Mouse (Mus musculus) midbrain, embryonic 15.5 days (tissue): ENCODE data around the gene Fgfr2. TPM values are rescaled to one million over a fixed set of nuclear protein-coding genes. Genes with fewer than 3 reads are reported as not detected.

Experiments
- ATAC-seq: fragments of 200-750 bp; cut with Nextera tagmentation; replicated peaks from 2 replicates; pipeline ENCODE4 v1.8.0; 2017; ENCODE audit warnings: moderate TSS enrichment
- H3K27ac ChIP-seq: fragments of 300-500 bp; sonication (generic); 2 replicates; pipeline ENCODE4 v1.5.1; 2015; ENCODE audit warnings: mild to moderate bottlenecking, inconsistent platforms
- H3K27me3 ChIP-seq: fragments of 300-500 bp; sonication (generic); replicated peaks from 2 replicates; pipeline ENCODE4 v1.6.1; 2015; ENCODE audit warnings: inconsistent platforms
- H3K36me3 ChIP-seq: fragments of 300-500 bp; sonication (generic); replicated peaks from 2 replicates; pipeline ENCODE4 v1.6.1; 2015; ENCODE audit warnings: inconsistent platforms
- H3K4me1 ChIP-seq: fragments of 300-500 bp; sonication (generic); 2 replicates; pipeline ENCODE4 v1.6.1; 2015; ENCODE audit warnings: inconsistent platforms
- H3K4me2 ChIP-seq: fragments of 300-500 bp; sonication (generic); 2 replicates; pipeline ENCODE4 v1.6.1; 2015; ENCODE audit warnings: inconsistent platforms, mild to moderate bottlenecking, moderate library complexity
- H3K4me3 ChIP-seq: fragments of 300-500 bp; sonication (generic); 2 replicates; pipeline ENCODE4 v1.5.1; 2015; ENCODE audit warnings: mild to moderate bottlenecking, inconsistent platforms
- H3K9ac ChIP-seq: fragments of 300-500 bp; sonication (generic); 2 replicates; pipeline ENCODE4 v1.6.1; 2015; ENCODE audit warnings: mild to moderate bottlenecking, inconsistent platforms
- H3K9me3 ChIP-seq: fragments of 300-500 bp; sonication (generic); 2 replicates; pipeline ENCODE4 v1.6.1; 2016; ENCODE audit warnings: inconsistent platforms
- WGBS: fragments of 180-500 bp; shearing (Covaris S2); methylation state at CpG from one replicate; pipeline ENCODE4 v1.1.7; 2015; ENCODE audit warnings: mixed read lengths; 5-methylcytosine and 5-hydroxymethylcytosine counted together
- polyA plus RNA-seq: library from polyadenylated mRNA; unstranded; fragments of >200 nt; fragmentation: Nextera tagmentation; extraction: Ambion mirVana; gene quantifications from 2 replicates; pipeline ENCODE4 v1.2.1, GENCODE M21; 2015

Gene Fgfr2
- polyA plus RNA-seq, 1 experiment from 2014 or later: 23.3 TPM

- Histone ChIP-seq H3K4me2 (no peak overlapping the region), H3K4me1 (peaks cover 5% of the 10 kb centered on the region; the same call in 1 of the 2 replicates), H3K36me3 (no peaks in the 10 kb centered on the region), H3K27me3 (no peaks in the 10 kb centered on the region), H3K27ac (no peak overlapping the region), H3K9me3 (no peaks in the 10 kb centered on the region), H3K9ac (no peak overlapping the region), H3K4me3 (no peak overlapping the region)
- 3% methylated on average over 2 of the region's 2 CpGs for WGBS
- ATAC-seq: no peak
These were observed 1223.8 kb downstream of the Fgfr2 start for GRCm38 (mm10) chr7:131899356-131899755.

- WGBS: 18% methylated on average over 4 of the region's 4 CpGs
- H3K4me2 ChIP-seq: no peak overlapping the region
- ATAC-seq: no peak
- no peak overlapping the region for H3K4me3 ChIP-seq
- no peak overlapping the region for H3K27ac ChIP-seq
- H3K9ac ChIP-seq: no peak overlapping the region
- no peaks in the 10 kb centered on the region for H3K36me3 ChIP-seq
- no peaks in the 10 kb centered on the region for H3K27me3 ChIP-seq
- H3K4me1 ChIP-seq: peaks cover 5% of the 10 kb centered on the region; the same call in 1 of the 2 replicates
- no peaks in the 10 kb centered on the region for H3K9me3 ChIP-seq
These were observed 1225.9 kb downstream of the Fgfr2 start for GRCm38 (mm10) chr7:131897282-131897681.

- Histone ChIP-seq H3K9me3 (no peaks in the 10 kb centered on the region), H3K4me1 (no peaks in the 10 kb centered on the region), H3K27ac (no peak overlapping the region), H3K4me3 (no peak overlapping the region), H3K9ac (no peak overlapping the region), H3K27me3 (peaks cover 20% of the 10 kb centered on the region), H3K36me3 (no peaks in the 10 kb centered on the region), H3K4me2 (no peak overlapping the region)
- no peak for ATAC-seq
- 66% methylated on average over 6 of the region's 6 CpGs for WGBS
These were observed 1240.3 kb downstream of the Fgfr2 start for GRCm38 (mm10) chr7:131882824-131883223.

DNA sequence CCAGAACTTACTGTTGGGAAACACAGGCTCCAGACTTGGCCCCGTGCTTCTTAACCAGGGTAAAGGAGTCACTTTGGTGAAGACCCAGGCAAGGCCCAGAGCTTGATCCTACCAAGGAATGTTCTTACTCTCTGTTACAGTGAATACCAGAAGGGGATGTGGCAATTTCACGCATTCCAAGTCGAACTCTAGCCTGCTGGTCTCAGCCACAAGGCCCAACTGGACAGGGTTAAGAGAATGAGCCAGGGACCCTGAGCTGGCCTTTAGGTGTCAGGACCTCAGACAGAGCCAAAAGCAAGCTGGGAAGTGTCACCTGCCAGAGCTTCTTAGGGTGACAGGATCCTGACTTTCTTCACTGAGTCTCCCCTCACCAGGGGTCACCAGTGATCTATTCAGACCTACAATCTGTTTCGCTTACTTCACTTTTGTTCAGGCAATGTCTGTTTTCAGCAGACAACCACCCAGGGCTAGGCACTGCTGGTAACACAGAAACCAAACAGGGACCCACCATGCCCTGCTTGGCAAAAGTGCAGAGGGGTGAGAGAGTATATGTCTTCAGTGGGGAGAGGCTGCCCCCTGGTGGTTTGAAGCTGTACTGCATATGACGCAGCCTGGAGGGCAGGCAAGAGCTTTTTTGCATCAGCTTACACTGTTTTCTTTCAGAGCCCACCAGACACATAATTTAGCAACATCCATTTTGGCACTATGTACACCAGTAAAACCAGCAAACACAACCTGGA lies 1241.1 kb downstream of the Fgfr2 start:
- no peaks in the 10 kb centered on the region for H3K4me1 ChIP-seq
- H3K4me3 ChIP-seq: no peak overlapping the region
- H3K4me2 ChIP-seq: no peak overlapping the region
- H3K36me3 ChIP-seq: no peaks in the 10 kb centered on the region
- WGBS: 42% methylated on average over 5 of the region's 5 CpGs
- H3K9ac ChIP-seq: no peak overlapping the region
- H3K27me3 ChIP-seq: peaks cover 20% of the 10 kb centered on the region
- H3K27ac ChIP-seq: no peak overlapping the region
- ATAC-seq: 0 out of 2 replicates have a peak, but pooled peaks have one; percentile 54
- H3K9me3 ChIP-seq: no peaks in the 10 kb centered on the region

DNA sequence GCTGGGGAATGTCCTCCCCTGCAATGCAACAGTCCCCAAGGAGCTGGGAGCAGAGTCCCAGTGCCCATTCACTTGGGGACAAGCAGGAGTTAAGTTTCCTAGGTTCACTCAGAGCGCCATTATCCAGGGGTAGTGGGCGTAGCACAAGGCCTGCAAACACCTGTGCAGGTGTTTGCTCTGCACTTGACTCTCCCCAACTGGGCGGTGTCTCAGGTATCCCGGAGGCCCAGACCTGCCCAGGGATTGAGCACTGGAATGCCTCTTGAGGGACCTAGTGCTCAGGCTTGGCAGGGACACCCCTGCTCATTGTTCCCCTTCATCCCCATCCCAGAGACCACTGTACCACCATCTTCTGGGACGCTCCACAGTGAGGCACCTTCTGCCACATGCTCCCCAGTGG lies 1243.0 kb downstream of the Fgfr2 start:
- Histone ChIP-seq H3K9ac (no peak overlapping the region), H3K27me3 (peaks cover 20% of the 10 kb centered on the region), H3K4me3 (no peak overlapping the region), H3K36me3 (no peaks in the 10 kb centered on the region), H3K27ac (no peak overlapping the region), H3K9me3 (no peaks in the 10 kb centered on the region), H3K4me2 (no peak overlapping the region), H3K4me1 (no peaks in the 10 kb centered on the region)
- no peak for ATAC-seq
- WGBS: 92% methylated on average over 5 of the region's 5 CpGs

GRCm38 (mm10) chr7:131878846-131879245 lies 1244.3 kb downstream of the Fgfr2 start:
- no peak overlapping the region for H3K4me2 ChIP-seq
- 78% methylated on average over 8 of the region's 8 CpGs for WGBS
- no peaks in the 10 kb centered on the region for H3K36me3 ChIP-seq
- no peaks in the 10 kb centered on the region for H3K9me3 ChIP-seq
- no peaks in the 10 kb centered on the region for H3K4me1 ChIP-seq
- no peak overlapping the region for H3K4me3 ChIP-seq
- no peak overlapping the region for H3K9ac ChIP-seq
- ATAC-seq: no peak
- peaks cover 20% of the 10 kb centered on the region for H3K27me3 ChIP-seq
- no peak overlapping the region for H3K27ac ChIP-seq

GRCm38 (mm10) chr7:131861157-131861556 lies 1262.0 kb downstream of the Fgfr2 start:
- no peak overlapping the region for H3K9ac ChIP-seq
- H3K4me1 ChIP-seq: no peaks in the 10 kb centered on the region
- no peak for ATAC-seq
- H3K36me3 ChIP-seq: no peaks in the 10 kb centered on the region
- no peak overlapping the region for H3K27ac ChIP-seq
- no peak overlapping the region for H3K4me2 ChIP-seq
- H3K4me3 ChIP-seq: no peak overlapping the region
- H3K9me3 ChIP-seq: no peaks in the 10 kb centered on the region
- no peaks in the 10 kb centered on the region for H3K27me3 ChIP-seq

- H3K4me2 ChIP-seq: no peak overlapping the region
- 94% methylated on average over 2 of the region's 2 CpGs for WGBS
- no peaks in the 10 kb centered on the region for H3K36me3 ChIP-seq
- H3K4me3 ChIP-seq: no peak overlapping the region
- peaks cover 2% of the 10 kb centered on the region; the same call in 1 of the 2 replicates for H3K4me1 ChIP-seq
- H3K27ac ChIP-seq: no peak overlapping the region
- ATAC-seq: no peak
- no peak overlapping the region for H3K9ac ChIP-seq
- H3K27me3 ChIP-seq: 0 out of 2 replicates have a peak, but pooled peaks cover 7% of the 10 kb centered on the region
- no peaks in the 10 kb centered on the region for H3K9me3 ChIP-seq
These were observed 1267.5 kb downstream of the Fgfr2 start for GRCm38 (mm10) chr7:131855641-131856040.

DNA sequence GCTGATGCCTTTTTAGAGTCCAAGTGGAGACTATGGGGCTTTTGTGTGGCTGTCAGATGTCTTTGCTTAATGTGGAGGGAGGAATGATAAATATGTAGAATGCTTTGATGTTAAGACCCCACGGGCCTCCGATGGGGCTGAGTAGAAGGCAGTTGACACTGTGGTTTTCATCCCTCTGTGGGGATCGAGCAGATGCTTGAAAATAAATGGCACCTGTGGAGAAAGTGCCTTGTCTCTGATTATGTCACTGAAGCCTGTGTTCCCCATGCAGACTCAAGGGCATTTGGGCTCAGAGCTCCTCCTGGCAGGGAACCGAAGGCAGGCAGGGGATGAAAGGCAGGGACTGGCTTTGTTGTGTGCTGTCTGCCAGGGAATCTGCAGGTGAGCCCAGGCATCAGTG lies 1272.6 kb downstream of the Fgfr2 start:
- peaks cover 23% of the 10 kb centered on the region for H3K4me1 ChIP-seq
- WGBS: 15% methylated on average over 4 of the region's 4 CpGs
- no peak overlapping the region for H3K27ac ChIP-seq
- no peaks in the 10 kb centered on the region for H3K36me3 ChIP-seq
- no peak for ATAC-seq
- H3K9ac ChIP-seq: no peak overlapping the region
- no peak overlapping the region for H3K4me3 ChIP-seq
- H3K4me2 ChIP-seq: no peak overlapping the region
- 0 out of 2 replicates have a peak, but pooled peaks cover 11% of the 10 kb centered on the region for H3K27me3 ChIP-seq
- no peaks in the 10 kb centered on the region for H3K9me3 ChIP-seq

GRCm38 (mm10) chr7:131846066-131846905 lies 1276.9 kb downstream of the Fgfr2 start:
- Histone ChIP-seq H3K4me2 (0 out of 2 replicates have a peak overlapping the region, but pooled peaks have one; percentile 2), H3K9ac (no peak overlapping the region), H3K27me3 (peaks cover 4% of the 10 kb centered on the region; the same call in 1 of the 2 replicates), H3K4me1 (peaks cover 27% of the 10 kb centered on the region), H3K27ac (peak overlapping the region; percentile 21), H3K4me3 (no peak overlapping the region), H3K9me3 (no peaks in the 10 kb centered on the region), H3K36me3 (no peaks in the 10 kb centered on the region)
- ATAC-seq: no peak; the same call in 1 of the 2 replicates
- WGBS: 25% methylated on average over 20 of the region's 20 CpGs

DNA sequence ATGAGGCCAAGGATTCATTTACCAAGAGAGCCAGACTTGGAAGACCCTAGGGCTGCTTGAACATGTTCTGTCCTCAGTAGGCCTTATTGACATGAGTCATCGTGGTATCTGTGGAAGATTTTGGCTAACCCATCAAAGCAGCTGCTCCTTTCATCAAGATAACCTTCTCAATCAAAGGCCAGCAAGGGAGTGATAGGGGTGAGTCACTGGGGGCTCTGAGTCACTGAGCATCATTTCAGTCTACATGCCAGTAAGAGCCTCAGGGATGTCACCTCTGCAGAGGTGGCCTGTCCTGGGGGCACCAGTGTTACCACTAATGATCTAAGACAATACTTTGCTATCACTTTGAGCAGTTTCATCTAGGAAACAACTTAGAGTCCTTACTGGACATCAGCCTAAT lies 1292.9 kb downstream of the Fgfr2 start:
- no peak overlapping the region for H3K27ac ChIP-seq
- H3K9me3 ChIP-seq: no peaks in the 10 kb centered on the region
- H3K36me3 ChIP-seq: no peaks in the 10 kb centered on the region
- no peaks in the 10 kb centered on the region; the same call in 1 of the 2 replicates for H3K27me3 ChIP-seq
- H3K9ac ChIP-seq: no peak overlapping the region
- H3K4me1 ChIP-seq: no peaks in the 10 kb centered on the region; the same call in 1 of the 2 replicates
- no peak for ATAC-seq
- no peak overlapping the region for H3K4me2 ChIP-seq
- 86% methylated on average over 1 of the region's 1 CpGs for WGBS
- H3K4me3 ChIP-seq: no peak overlapping the region

- Histone ChIP-seq H3K27me3 (no peaks in the 10 kb centered on the region; the same call in 1 of the 2 replicates), H3K4me3 (no peak overlapping the region), H3K27ac (no peak overlapping the region), H3K9ac (no peak overlapping the region), H3K4me2 (no peak overlapping the region), H3K9me3 (no peaks in the 10 kb centered on the region), H3K4me1 (no peaks in the 10 kb centered on the region), H3K36me3 (no peaks in the 10 kb centered on the region)
- WGBS: 77% methylated on average over 5 of the region's 5 CpGs
- ATAC-seq: no peak
These were observed 1296.3 kb downstream of the Fgfr2 start for GRCm38 (mm10) chr7:131826811-131827210.
